10 mouse cellular contexts compared by ENCODE assay signal in genomic region chr7:112690836-112691781, GRCm38 (mm10). TPM values are rescaled to one million over a fixed set of nuclear protein-coding genes. Genes with fewer than 3 reads are reported as not detected.
DNase-seq lines count a peak whose midpoint lies in the region; ATAC-seq and TF ChIP-seq lines count a peak whose summit lies in the region.
"Had no signal": no experiment of that assay in that cellular context is flagged by ENCODE, and none has a peak within 500 bp of the region (broad histone marks: within the 10 kb centered on the region; RNA-seq: fewer than 3 reads in every experiment).

No protein-coding gene starts in this region.

- ATAC-seq in liver, embryonic 12.5 days, result no peak

- H3K4me2 ChIP-seq in liver, embryonic 12.5 days, result no peak overlapping the region

- TF ChIP-seq POLR2A in small intestine, adult 2 months (IDR thresholded peaks at IDR 0.05; ENCODE audit: low read depth, low read length), result no peak

- H3K27ac ChIP-seq in liver, embryonic 12.5 days, result no peak overlapping the region
- H3K27ac ChIP-seq in embryonic facial prominence, embryonic 10.5 days (replicated peaks), result peak overlapping the region; percentile 54
- peak overlapping the region; percentile 17; the same call in 1 of the 2 replicates for H3K27ac ChIP-seq in small intestine, adult 2 months (ENCODE audit: insufficient read depth, low read depth, low read length)

- H3K9me3 ChIP-seq in liver, embryonic 12.5 days (replicated peaks), result no peaks in the 10 kb centered on the region
- H3K9me3 ChIP-seq in embryonic facial prominence, embryonic 10.5 days, result no peaks in the 10 kb centered on the region

- DNase-seq in liver (peak; percentile 19), MN1 (ENCODE audit: low spot score) (no peak)
- DNase-seq in embryonic facial prominence, embryonic 10.5 days (ENCODE audit: low spot score), result peak; percentile 71
- peak; percentile 70 for DNase-seq in kidney, adult 9 months
- DNase-seq in layer of hippocampus, adult 11-12 months (ENCODE audit: low spot score), result no peak
- DNase-seq in thymus, postnatal 10 days (ENCODE audit: low spot score in 2 of 2), result no peak
- DNase-seq: gastrocnemius, postnatal 14 days; right cerebral cortex, postnatal 4 days had no signal

- no peak overlapping the region for H3K9ac ChIP-seq in liver, embryonic 12.5 days

- WGBS in liver, embryonic 12.5 days (ENCODE audit: insufficient replicate concordance), result 23% methylated on average over 7 of the region's 7 CpGs
- 14% methylated on average over 7 of the region's 7 CpGs for whole genome bisulfite sequencing in embryonic facial prominence, embryonic 10.5 days
- WGBS in small intestine, adult 2 months, result 31% methylated on average over 7 of the region's 7 CpGs

- H3K36me3 ChIP-seq in liver, embryonic 12.5 days, result no peaks in the 10 kb centered on the region
- no peaks in the 10 kb centered on the region for H3K36me3 ChIP-seq in embryonic facial prominence, embryonic 10.5 days (replicated peaks)
- H3K36me3 ChIP-seq in small intestine, adult 2 months (ENCODE audit: control insufficient read depth, insufficient read depth, low read length), result no peaks in the 10 kb centered on the region

- H3K27me3 ChIP-seq in liver, embryonic 12.5 days (replicated peaks), result peaks cover 82% of the 10 kb centered on the region
- H3K27me3 ChIP-seq in embryonic facial prominence, embryonic 10.5 days (replicated peaks; ENCODE audit: low read depth, poor library complexity, severe bottlenecking), result no peaks in the 10 kb centered on the region
- no peaks in the 10 kb centered on the region for H3K27me3 ChIP-seq in small intestine, adult 2 months (ENCODE audit: control insufficient read depth, insufficient read depth, low read length)

- TF ChIP-seq CTCF in small intestine, adult 2 months (IDR thresholded peaks at IDR 0.05; ENCODE audit: extremely low read depth, insufficient read length, insufficient replicate concordance, low read depth, low read length), result no peak

- H3K4me1 ChIP-seq in liver, embryonic 12.5 days, result peaks cover 22% of the 10 kb centered on the region; the same call in 1 of the 2 replicates
- peaks cover 99% of the 10 kb centered on the region for H3K4me1 ChIP-seq in embryonic facial prominence, embryonic 10.5 days
- peaks cover 39% of the 10 kb centered on the region for H3K4me1 ChIP-seq in small intestine, adult 2 months (ENCODE audit: control insufficient read depth, insufficient read depth, insufficient read length, low read length)

- H3K4me3 ChIP-seq in liver, embryonic 12.5 days, result no peak overlapping the region
- H3K4me3 ChIP-seq in embryonic facial prominence, embryonic 10.5 days, result 0 out of 2 replicates have a peak overlapping the region, but pooled peaks have one; percentile 9
- no peak overlapping the region for H3K4me3 ChIP-seq in small intestine, adult 2 months (ENCODE audit: low read depth, low read length)

RNA-seq across cellular contexts. Expression of gene Tead1, which starts 12.0 kb away (rescaled TPM):
- 4.7 and 5.2 TPM in 2 replicates for polyA plus RNA-seq in liver, embryonic 12.5 days (2016; fragmentation: Nextera tagmentation; extraction: Ambion mirVana)
- 20.2 and 23.5 TPM in 2 replicates for polyA plus RNA-seq in embryonic facial prominence, embryonic 10.5 days (2016; fragmentation: Nextera tagmentation; extraction: Ambion mirVana)
- 3.7 and 4.0 TPM in 2 replicates for polyA plus RNA-seq in small intestine, adult 2 months (2012; rRNA removed)

Comparison
In these comparisons a context has a peak if more than half of its experiments do, and no peak if none do; other contexts are left out.
1. DNase-seq: peak in liver (single experiment), embryonic facial prominence, embryonic 10.5 days (single experiment) and kidney, adult 9 months (single experiment); none in layer of hippocampus, adult 11-12 months (single experiment), MN1 (single experiment) and thymus, postnatal 10 days (0 of 2).